Mouse (Mus musculus) liver, embryonic 11.5 days (tissue): ENCODE measurements around the gene Lrpap1. TPM values are rescaled to one million over a fixed set of nuclear protein-coding genes. Genes with fewer than 3 reads are reported as not detected.

Source experiments
- ATAC-seq: fragments of 200-750 bp; cut with Nextera tagmentation; replicated peaks from 2 replicates; pipeline ENCODE4 v1.8.0; 2017; ENCODE audit warnings: moderate number of reproducible peaks, mild to moderate bottlenecking, moderate TSS enrichment, moderate library complexity; ENCODE audit not compliant: low FRiP score
- DNase-seq: peaks from one replicate; pipeline ENCODE4 v3.0.0-alpha.2; 2017; ENCODE audit warnings: low spot score
- H3K27ac ChIP-seq: fragments of 300-500 bp; sonication (generic); 2 replicates; pipeline ENCODE4 v1.5.1; 2014; ENCODE audit warnings: mild to moderate bottlenecking, low read depth, low read length, control low read depth
- H3K27me3 ChIP-seq: fragments of 300-500 bp; sonication (generic); replicated peaks from 2 replicates; pipeline ENCODE4 v1.6.1; 2014; ENCODE audit warnings: low read length, mixed read lengths; ENCODE audit not compliant: control insufficient read depth, insufficient read depth
- H3K36me3 ChIP-seq: fragments of 300-500 bp; sonication (generic); 2 replicates; pipeline ENCODE4 v1.6.1; 2014; ENCODE audit warnings: mild to moderate bottlenecking, low read length, moderate library complexity, mixed read lengths; ENCODE audit not compliant: control insufficient read depth, insufficient read depth
- H3K4me1 ChIP-seq: fragments of 300-500 bp; sonication (generic); replicated peaks from 2 replicates; pipeline ENCODE4 v1.6.1; 2014; ENCODE audit warnings: low read length, mixed read lengths; ENCODE audit not compliant: control insufficient read depth, insufficient read depth
- H3K4me2 ChIP-seq: fragments of 300-500 bp; sonication (generic); 2 replicates; pipeline ENCODE4 v1.6.1; 2014; ENCODE audit warnings: mild to moderate bottlenecking, control low read depth, moderate library complexity
- H3K4me3 ChIP-seq: fragments of 300-500 bp; sonication (generic); 2 replicates; pipeline ENCODE4 v1.5.1; 2014; ENCODE audit warnings: low read depth, low read length, control low read depth
- H3K9ac ChIP-seq: fragments of 300-500 bp; sonication (generic); 2 replicates; pipeline ENCODE4 v1.6.1; 2014; ENCODE audit warnings: low read depth, low read length, control low read depth
- H3K9me3 ChIP-seq: fragments of 300-500 bp; sonication (generic); 2 replicates; pipeline ENCODE4 v1.6.1; 2016; ENCODE audit warnings: low read length, inconsistent platforms, mixed read lengths; ENCODE audit not compliant: control insufficient read depth
- WGBS: fragments of 180-500 bp; shearing (Covaris S2); extraction: QIAGEN DNeasy Blood & Tissue Kit; methylation state at CpG from one replicate; pipeline ENCODE4 v1.1.7; 2014; 5-methylcytosine and 5-hydroxymethylcytosine counted together
- polyA plus RNA-seq: library from polyadenylated mRNA; unstranded; fragments of >200 nt; fragmentation: Nextera tagmentation; extraction: Ambion mirVana; gene quantifications from 2 replicates; pipeline ENCODE4 v1.2.1, GENCODE M21; 2014

Lrpap1 gene
- polyA plus RNA-seq, 1 experiment from 2014 or later, result 103 TPM

GRCm38 (mm10) chr5:35112444-35112843 is 6.9 kb upstream of the Lrpap1 start:
- WGBS, result 62% methylated on average over 4 of the region's 4 CpGs
- no peak for DNase-seq
- Histone ChIP-seq H3K4me2 (no peak overlapping the region), H3K4me3 (no peak overlapping the region), H3K9ac (no peak overlapping the region), H3K4me1 (no peaks in the 10 kb centered on the region), H3K36me3 (no peaks in the 10 kb centered on the region), H3K9me3 (no peaks in the 10 kb centered on the region), H3K27ac (no peak overlapping the region), H3K27me3 (0 out of 2 replicates have a peak, but pooled peaks cover 2% of the 10 kb centered on the region)
- ATAC-seq, result no peak

GRCm38 (mm10) chr5:35105922-35106298 is 344 bp upstream of the Lrpap1 start:
- peak overlapping the region; percentile 69 for H3K4me2 ChIP-seq
- no peak overlapping the region for H3K27ac ChIP-seq
- 11% methylated on average over 11 of the region's 11 CpGs for WGBS
- peak; percentile 8 for ATAC-seq
- H3K4me1 ChIP-seq, result peaks cover 18% of the 10 kb centered on the region
- peaks cover 8% of the 10 kb centered on the region for H3K36me3 ChIP-seq
- peak overlapping the region; percentile 38; the same call in 1 of the 2 replicates for H3K9ac ChIP-seq
- H3K27me3 ChIP-seq, result 0 out of 2 replicates have a peak, but pooled peaks cover 2% of the 10 kb centered on the region
- H3K4me3 ChIP-seq, result peak overlapping the region; percentile 77
- DNase-seq, result no peak
- H3K9me3 ChIP-seq, result no peaks in the 10 kb centered on the region

GRCm38 (mm10) chr5:35104183-35104959 is 1.2 kb downstream of the Lrpap1 start:
- Histone ChIP-seq H3K4me1 (peaks cover 18% of the 10 kb centered on the region), H3K9me3 (no peaks in the 10 kb centered on the region), H3K27me3 (no peaks in the 10 kb centered on the region), H3K36me3 (peaks cover 16% of the 10 kb centered on the region), H3K9ac (peak overlapping the region; percentile 76), H3K27ac (no peak overlapping the region; the same call in 1 of the 2 replicates), H3K4me2 (peak overlapping the region; percentile 69), H3K4me3 (peak overlapping the region; percentile 77)
- 55% methylated on average over 8 of the region's 8 CpGs for WGBS
- DNase-seq (no peak), ATAC-seq (no peak)

GRCm38 (mm10) chr5:35103528-35103927 is 2.0 kb downstream of the Lrpap1 start:
- Histone ChIP-seq H3K9ac (no peak overlapping the region), H3K4me2 (peak overlapping the region; percentile 69), H3K27me3 (no peaks in the 10 kb centered on the region), H3K4me3 (no peak overlapping the region), H3K27ac (no peak overlapping the region), H3K4me1 (peaks cover 18% of the 10 kb centered on the region), H3K9me3 (no peaks in the 10 kb centered on the region), H3K36me3 (peaks cover 23% of the 10 kb centered on the region)
- WGBS, result 37% methylated on average over 2 of the region's 2 CpGs
- DNase-seq (no peak), ATAC-seq (no peak)

GRCm38 (mm10) chr5:35103086-35103485 is 2.5 kb downstream of the Lrpap1 start:
- Histone ChIP-seq H3K4me3 (no peak overlapping the region), H3K9me3 (no peaks in the 10 kb centered on the region), H3K36me3 (peaks cover 27% of the 10 kb centered on the region), H3K27me3 (no peaks in the 10 kb centered on the region), H3K4me2 (peak overlapping the region; percentile 69), H3K9ac (no peak overlapping the region), H3K27ac (no peak overlapping the region), H3K4me1 (peaks cover 18% of the 10 kb centered on the region)
- DNase-seq (no peak), ATAC-seq (no peak)
- 73% methylated on average over 8 of the region's 8 CpGs for WGBS

- H3K9me3 ChIP-seq, result no peaks in the 10 kb centered on the region
- no peak overlapping the region for H3K4me3 ChIP-seq
- no peak overlapping the region for H3K9ac ChIP-seq
- no peak for DNase-seq
- no peak for ATAC-seq
- no peaks in the 10 kb centered on the region for H3K4me1 ChIP-seq
- H3K4me2 ChIP-seq, result no peak overlapping the region
- H3K27ac ChIP-seq, result no peak overlapping the region
- peaks cover 29% of the 10 kb centered on the region for H3K36me3 ChIP-seq
- no peaks in the 10 kb centered on the region for H3K27me3 ChIP-seq
- 78% methylated on average over 3 of the region's 3 CpGs for WGBS
Measured at GRCm38 (mm10) chr5:35091636-35092035, 13.9 kb downstream of the Lrpap1 start.

GRCm38 (mm10) chr5:35089614-35089963 is 16.0 kb downstream of the Lrpap1 start:
- ATAC-seq (no peak), DNase-seq (no peak)
- Histone ChIP-seq H3K4me3 (no peak overlapping the region), H3K9ac (no peak overlapping the region), H3K27me3 (peaks cover 2% of the 10 kb centered on the region; the same call in 1 of the 2 replicates), H3K27ac (no peak overlapping the region), H3K4me1 (no peaks in the 10 kb centered on the region), H3K36me3 (peaks cover 19% of the 10 kb centered on the region; the same call in 1 of the 2 replicates), H3K9me3 (no peaks in the 10 kb centered on the region), H3K4me2 (no peak overlapping the region)
- 81% methylated on average over 5 of the region's 5 CpGs for WGBS

- Histone ChIP-seq H3K9ac (no peak overlapping the region), H3K27me3 (peaks cover 2% of the 10 kb centered on the region; the same call in 1 of the 2 replicates), H3K4me3 (no peak overlapping the region), H3K4me1 (no peaks in the 10 kb centered on the region), H3K27ac (no peak overlapping the region), H3K4me2 (no peak overlapping the region), H3K9me3 (no peaks in the 10 kb centered on the region), H3K36me3 (peaks cover 16% of the 10 kb centered on the region; the same call in 1 of the 2 replicates)
- 61% methylated on average over 9 of the region's 9 CpGs for WGBS
- peak; percentile 31; the same call in 1 of the 2 replicates for ATAC-seq
- DNase-seq, result peak; percentile 67
Measured at GRCm38 (mm10) chr5:35088785-35089613, 16.6 kb downstream of the Lrpap1 start.
